Mouse (Mus musculus) cerebellum, adult 2 months (tissue): Measurements from ENCODE around the gene Prph2. TPM values are rescaled to one million over a fixed set of nuclear protein-coding genes. Genes with fewer than 3 reads are reported as not detected.
A peak's percentile ranks its signal among the peaks of the same experiment; 100 is the strongest.

Source experiments
- DNase-seq, 2 experiments: peaks; one replicate each; pipeline ENCODE4 v3.0.0; 2021
- H3K27ac ChIP-seq: fragments of 200-500 bp; 2 replicates; pipeline ENCODE4 v1.5.1; 2012; ENCODE audit warnings: low read length, control low read depth, inconsistent platforms; ENCODE audit not compliant: insufficient read depth
- H3K27me3 ChIP-seq: fragments of 200-500 bp; 2 replicates; pipeline ENCODE4 v1.6.1; 2012; ENCODE audit warnings: inconsistent platforms, mild to moderate bottlenecking, low read length, moderate library complexity; ENCODE audit not compliant: control insufficient read depth, insufficient read depth
- H3K4me1 ChIP-seq: fragments of 200-500 bp; 2 replicates; pipeline ENCODE4 v1.6.1; 2011; ENCODE audit warnings: low read length; ENCODE audit not compliant: control insufficient read depth, insufficient read depth
- H3K4me3 ChIP-seq: fragments of 200-500 bp; replicated peaks from 2 replicates; pipeline ENCODE3; 2011; ENCODE audit warnings: mild to moderate bottlenecking, low read depth, low read length, control low read depth; ENCODE audit not compliant: insufficient read depth
- CTCF ChIP-seq: fragments of 200-500 bp; IDR thresholded peaks from 2 replicates; pipeline ENCODE4 v1.5.1; 2011; ENCODE audit warnings: low read depth, mild to moderate bottlenecking, control low read depth, low read length, moderate library complexity, borderline replicate concordance; ENCODE audit not compliant: insufficient read depth
- POLR2A ChIP-seq: fragments of 200-500 bp; IDR thresholded peaks from 2 replicates; pipeline ENCODE4 v1.6.1; 2011; ENCODE audit warnings: low read length, control low read depth, borderline replicate concordance; ENCODE audit not compliant: insufficient read depth
- WGBS: fragments of 180-500 bp; shearing (Covaris S2); methylation state at CpG from one replicate; pipeline ENCODE4 v1.1.7; 2018; 5-methylcytosine and 5-hydroxymethylcytosine counted together
- polyA plus RNA-seq: library from polyadenylated mRNA; depleted of rRNA; stranded (reverse); fragments of >200 nt; gene quantifications from 2 replicates; pipeline ENCODE4 v1.2.3, GENCODE M21; 2012

The Prph2 gene
- polyA plus RNA-seq, 1 experiment: not detected

- Histone ChIP-seq H3K4me1 (peaks cover 26% of the 10 kb centered on the region), H3K4me3 (no peak overlapping the region), H3K27me3 (no peaks in the 10 kb centered on the region), H3K27ac (no peak overlapping the region)
- TF ChIP-seq CTCF: no peak
- TF ChIP-seq POLR2A: no peak
- 42% methylated on average over 17 of the region's 17 CpGs for WGBS
- peak; percentile 36 for DNase-seq
Measured at GRCm38 (mm10) chr17:46885910-46886643, 24.2 kb upstream of the Prph2 start.

GRCm38 (mm10) chr17:46888511-46889212 lies 21.6 kb upstream of the Prph2 start:
- Histone ChIP-seq H3K4me3 (peak overlapping the region; percentile 69), H3K4me1 (peaks cover 16% of the 10 kb centered on the region), H3K27ac (no peak overlapping the region; the same call in 1 of the 2 replicates), H3K27me3 (no peaks in the 10 kb centered on the region)
- WGBS: 32% methylated on average over 16 of the region's 16 CpGs
- TF ChIP-seq POLR2A: no peak
- peak; percentile 76 for TF ChIP-seq CTCF
- peak; percentile 67 to 76 for DNase-seq

- DNase-seq: peak; percentile 89 to 90
- under 1% methylated on average over 44 of the region's 44 CpGs for WGBS
- Histone ChIP-seq H3K27ac (peak overlapping the region; percentile 89), H3K4me3 (peak overlapping the region; percentile 69), H3K4me1 (peaks cover 15% of the 10 kb centered on the region), H3K27me3 (no peaks in the 10 kb centered on the region)
- peak; percentile 60 for TF ChIP-seq POLR2A
- TF ChIP-seq CTCF: no peak
Measured at GRCm38 (mm10) chr17:46889450-46890084, 20.7 kb upstream of the Prph2 start.

GRCm38 (mm10) chr17:46890116-46890815 lies 20.0 kb upstream of the Prph2 start, which contains the start of gene Tbcc:
Gene Tbcc (plus strand): TSS chr17:46890684.
- TF ChIP-seq CTCF (no peak), POLR2A (peak; percentile 96)
- Histone ChIP-seq H3K27ac (peak within 1 kb of the TSS; percentile 89), H3K4me3 (peak within 1 kb of the TSS; percentile 84), H3K4me1 (peaks cover 15% of the 10 kb centered on the region), H3K27me3 (no peaks in the 10 kb centered on the region)
- under 1% methylated on average over 40 of the region's 40 CpGs for WGBS
- DNase-seq: peak; percentile 97 to 98

GRCm38 (mm10) chr17:46890843-46891594 lies 19.2 kb upstream of the Prph2 start:
- TF ChIP-seq CTCF (no peak), POLR2A (no peak)
- Histone ChIP-seq H3K4me3 (peak overlapping the region; percentile 84), H3K27ac (peak overlapping the region; percentile 84), H3K27me3 (no peaks in the 10 kb centered on the region), H3K4me1 (peaks cover 10% of the 10 kb centered on the region)
- 1% methylated on average over 64 of the region's 64 CpGs for WGBS
- peak; percentile 64 to 72 for DNase-seq

- H3K27me3 ChIP-seq: no peaks in the 10 kb centered on the region
- 88% methylated on average over 9 of the region's 9 CpGs for WGBS
- no peak for DNase-seq
- no peak for TF ChIP-seq POLR2A
- TF ChIP-seq CTCF: no peak
- H3K4me1 ChIP-seq: peaks cover 6% of the 10 kb centered on the region; the same call in 1 of the 2 replicates
- no peak overlapping the region for H3K4me3 ChIP-seq
- no peak overlapping the region for H3K27ac ChIP-seq
Measured at GRCm38 (mm10) chr17:46895426-46895825, 14.8 kb upstream of the Prph2 start.
